Mouse (Mus musculus) heart, postnatal 25 days (tissue): Measurements from ENCODE around the gene Usp38. TPM values are rescaled to one million over a fixed set of nuclear protein-coding genes. Genes with fewer than 3 reads are reported as not detected.
A peak's percentile ranks its signal among the peaks of the same experiment; 100 is the strongest.
"Not testable (repeated sequence)": the region's sequence is repeated elsewhere in the genome, so short reads cannot be mapped to it uniquely, and the experiment has no call there.

Experiments used
- DNase-seq: peaks from one replicate; pipeline ENCODE4 v3.0.0; 2022; ENCODE audit warnings: low spot score
- intact Hi-C: fragments of 180-260 bp; cut with DNase I; formaldehyde crosslinking; loops from one replicate; pipeline ENCODE4 v1.15.1; 2025
- total RNA-seq, 2 experiments: library from RNA; stranded (reverse); gene quantifications; 2 replicates each; pipeline ENCODE4 v1.2.3; 2021

Gene Usp38
- total RNA-seq = 10 to 100 TPM; 17.2 to 18.3 TPM

- intact Hi-C loops = loop anchor here (5.0 to 10.0 kb wide), 2 partner anchors 523 to 1300 kb away; partner anchors contain the start of genes Abce1, Anapc10 and Gypa
- DNase-seq = peak; percentile 95
These were observed at the start of gene Usp38 for GRCm38 (mm10) chr8:81014789-81015699. Usp38 (minus strand) TSS chr8:81014928.

GRCm38 (mm10) chr8:81062566-81062965 is 47.8 kb upstream of the Usp38 start:
- DNase-seq = no peak
- intact Hi-C loops = no loop called here

GRCm38 (mm10) chr8:81061950-81062349 is 47.2 kb upstream of the Usp38 start:
- intact Hi-C loops = no loop called here

GRCm38 (mm10) chr8:81044201-81044600 is 29.5 kb upstream of the Usp38 start:
- intact Hi-C loops = no loop called here
- no peak for DNase-seq

More at GRCm38 (mm10) chr8:81061950-81062349, 47.2 kb upstream of the Usp38 start:
- no peak for DNase-seq

- no peak for DNase-seq
- intact Hi-C loops = no loop called here
These were observed 13.3 kb upstream of the Usp38 start for GRCm38 (mm10) chr8:81027991-81028390.

DNA sequence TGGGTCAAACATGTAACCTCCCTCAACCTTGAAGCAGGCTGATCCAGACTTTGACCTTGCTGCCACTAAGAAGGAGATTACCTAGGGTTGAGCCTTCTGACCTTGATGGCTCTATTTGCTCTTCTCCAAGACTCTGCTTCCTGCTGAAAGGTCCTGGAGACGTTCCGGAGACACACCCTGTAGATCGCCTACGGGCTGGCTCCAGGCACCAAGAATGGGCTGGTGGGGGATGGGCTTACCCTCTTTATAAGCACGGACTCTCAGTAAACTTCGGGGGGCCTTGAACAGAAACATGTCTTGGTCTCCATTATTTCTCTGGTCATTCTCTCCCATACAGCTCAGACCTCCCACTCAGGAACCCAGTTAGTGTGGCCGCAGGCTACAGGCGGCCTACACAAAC is 2.8 kb upstream of the Usp38 start:
- intact Hi-C loops = loop anchor here (10.0 kb wide), 1 partner anchor 1303 kb away; the partner anchor contains the start of genes Abce1 and Anapc10

DNA sequence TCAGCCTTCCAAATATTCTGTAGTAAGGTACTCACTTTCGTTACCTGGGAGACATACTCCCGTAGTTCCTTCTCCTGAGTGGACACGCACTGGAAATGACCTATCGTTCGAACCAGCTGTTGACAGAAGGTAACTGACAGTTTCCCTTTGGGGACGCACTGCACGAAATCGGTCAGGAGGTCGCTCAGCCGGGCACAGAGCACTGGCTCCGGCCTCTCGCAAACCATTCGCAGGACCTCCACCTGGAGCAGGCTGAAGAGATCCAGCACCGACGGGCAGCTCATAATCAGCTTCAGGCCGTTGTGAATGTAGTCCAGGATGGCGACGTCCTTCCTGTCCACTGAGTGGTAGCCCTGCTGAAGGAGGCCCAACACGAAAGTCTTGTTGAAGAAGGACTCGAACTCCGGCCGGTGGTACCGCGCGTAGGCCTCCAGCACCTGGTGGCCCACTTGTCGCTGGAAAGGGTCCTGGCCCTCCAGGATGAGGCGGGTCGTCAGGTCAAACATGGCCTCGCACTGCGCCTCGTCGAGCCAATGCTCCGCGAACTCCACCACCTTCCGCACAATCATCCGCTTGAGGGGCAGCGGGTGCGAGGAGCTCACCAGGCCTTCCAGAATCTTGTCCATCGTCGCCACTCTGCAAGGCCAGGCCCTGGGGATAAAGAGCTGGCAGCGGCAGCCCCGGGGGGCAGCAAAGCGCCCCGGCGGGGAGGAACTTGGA is 757 bp downstream of the Usp38 start:
- peak; percentile 16 for DNase-seq
- intact Hi-C loops = loop anchor here (5.0 to 10.0 kb wide), 2 partner anchors 522 to 1299 kb away; partner anchors contain the start of genes Abce1, Anapc10 and Gypa

More for the DNA sequence above, 2.8 kb upstream of the Usp38 start:
- not testable (repeated sequence) for DNase-seq

- intact Hi-C loops = loop anchor here (5.0 to 10.0 kb wide), 2 partner anchors 520 to 1298 kb away; partner anchors contain the start of genes Abce1, Anapc10 and Gypa
- no peak for DNase-seq
These were observed 2.0 kb downstream of the Usp38 start for GRCm38 (mm10) chr8:81012699-81013098.

- no peak for DNase-seq
- intact Hi-C loops = loop anchor here (5.0 to 10.0 kb wide), 2 partner anchors 520 to 1297 kb away; partner anchors contain the start of genes Abce1, Anapc10 and Gypa
These were observed 2.6 kb downstream of the Usp38 start for GRCm38 (mm10) chr8:81012031-81012560.

GRCm38 (mm10) chr8:81010386-81010785 is 4.3 kb downstream of the Usp38 start:
- intact Hi-C loops = loop anchor here (5.0 to 10.0 kb wide), 2 partner anchors 518 to 1296 kb away; partner anchors contain the start of genes Abce1, Anapc10 and Gypa
- DNase-seq = no peak

GRCm38 (mm10) chr8:81005114-81005513 is 9.6 kb downstream of the Usp38 start:
- intact Hi-C loops = no loop called here
- no peak for DNase-seq

GRCm38 (mm10) chr8:80996632-80997031 is 18.1 kb downstream of the Usp38 start:
- no peak for DNase-seq

DNA sequence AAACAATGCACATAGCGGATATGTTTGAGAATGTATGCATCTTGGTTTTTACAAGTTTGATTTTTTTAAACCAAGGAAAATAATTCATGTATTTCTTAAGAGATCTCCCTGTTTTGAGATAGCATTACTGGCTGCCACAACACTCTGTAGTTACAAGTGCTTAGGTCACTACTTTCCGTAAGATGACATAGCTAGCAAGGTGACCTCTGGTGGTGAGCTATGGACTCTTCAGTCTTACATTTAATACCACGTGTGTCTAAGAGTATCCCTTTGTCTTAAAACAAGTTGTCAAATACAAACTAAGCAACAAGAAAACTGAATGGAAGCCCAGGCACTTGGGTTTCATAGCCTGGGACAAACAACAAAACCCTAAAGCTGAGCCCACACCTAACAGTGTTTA is 22.8 kb downstream of the Usp38 start:
- intact Hi-C loops = loop anchor here (2.0 kb wide), 2 partner anchors 111 to 239 kb away; partner anchors contain the start of gene Gab1
- DNase-seq = no peak

More at GRCm38 (mm10) chr8:80996632-80997031, 18.1 kb downstream of the Usp38 start:
- intact Hi-C loops = no loop called here

DNA sequence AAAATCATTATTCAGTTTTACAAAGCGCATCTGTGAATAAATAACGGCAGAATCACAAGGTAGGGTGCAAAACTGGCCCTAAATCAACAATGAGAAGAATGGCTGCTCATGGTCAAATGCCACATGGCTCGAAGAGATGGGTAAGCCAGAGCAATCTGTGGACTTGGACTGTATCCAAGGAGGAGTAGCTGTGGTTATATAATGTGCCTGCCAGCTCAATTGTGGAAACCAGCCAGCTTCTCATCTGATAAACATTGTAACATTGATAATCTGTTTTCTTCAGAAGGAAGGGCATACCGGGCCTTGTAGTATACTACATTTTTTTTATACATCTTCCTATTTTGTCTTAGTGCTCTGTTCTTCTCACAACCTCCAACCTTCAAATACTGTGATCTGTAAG is 31.9 kb downstream of the Usp38 start:
- intact Hi-C loops = no loop called here
- no peak for DNase-seq

DNA sequence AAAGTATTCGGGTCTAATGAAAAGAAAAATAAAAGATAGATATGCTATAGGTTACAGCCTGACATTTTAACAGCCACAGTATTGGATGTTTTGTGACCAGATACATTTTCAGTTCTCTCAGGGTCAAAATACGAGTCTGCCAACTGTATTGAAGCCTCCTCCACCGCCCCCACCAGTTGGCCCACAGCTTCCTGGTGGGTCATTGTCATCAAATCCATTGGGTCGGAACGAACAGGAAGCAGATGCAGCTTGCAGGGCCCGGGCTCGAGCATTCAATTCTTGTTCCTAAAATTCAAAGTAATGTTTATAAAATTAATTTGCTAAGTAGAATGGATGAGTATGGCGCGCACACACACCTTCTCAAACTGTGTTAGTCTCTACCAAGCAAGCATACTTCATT is 33.0 kb downstream of the Usp38 start:
- intact Hi-C loops = no loop called here
- DNase-seq = no peak

DNA sequence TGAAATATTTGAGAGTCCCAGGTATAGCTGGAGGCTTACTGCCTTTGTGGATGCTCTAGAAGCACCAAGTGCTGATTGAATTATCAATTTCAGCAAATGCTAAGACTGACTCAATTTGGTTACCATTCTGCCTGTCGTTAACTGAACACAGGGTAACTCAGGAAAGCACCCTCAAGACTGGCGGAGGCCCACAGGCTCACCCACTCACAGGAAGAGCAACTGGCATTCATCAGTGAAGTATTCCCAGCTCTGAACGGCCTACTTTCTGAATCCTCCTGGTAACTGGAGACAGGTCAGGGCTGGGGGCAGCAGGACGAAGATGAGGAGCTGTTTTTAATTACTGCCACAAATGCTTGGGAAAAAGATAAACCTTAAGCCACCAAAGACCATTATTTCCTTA is 34.7 kb downstream of the Usp38 start:
- intact Hi-C loops = no loop called here
- DNase-seq = no peak

DNA sequence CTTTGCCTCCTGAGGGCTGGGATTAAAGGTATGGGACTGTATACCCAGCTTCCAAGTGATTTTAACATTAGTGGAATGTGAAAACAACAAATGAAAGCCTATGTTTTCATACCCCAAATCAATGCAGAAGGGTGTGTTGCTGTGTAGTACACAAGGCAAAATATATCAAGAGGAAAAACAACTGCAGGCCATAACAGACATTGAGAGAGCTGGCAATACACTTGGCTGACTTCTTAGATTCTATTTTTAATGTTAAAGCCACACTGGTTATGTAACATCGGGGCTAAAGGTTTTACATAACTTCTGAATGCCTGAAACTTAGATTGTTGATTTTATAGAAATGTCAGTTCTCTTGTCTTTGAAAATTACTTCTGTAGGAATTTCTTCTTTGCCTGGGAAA is 37.5 kb downstream of the Usp38 start:
- no peak for DNase-seq
- intact Hi-C loops = no loop called here

DNA sequence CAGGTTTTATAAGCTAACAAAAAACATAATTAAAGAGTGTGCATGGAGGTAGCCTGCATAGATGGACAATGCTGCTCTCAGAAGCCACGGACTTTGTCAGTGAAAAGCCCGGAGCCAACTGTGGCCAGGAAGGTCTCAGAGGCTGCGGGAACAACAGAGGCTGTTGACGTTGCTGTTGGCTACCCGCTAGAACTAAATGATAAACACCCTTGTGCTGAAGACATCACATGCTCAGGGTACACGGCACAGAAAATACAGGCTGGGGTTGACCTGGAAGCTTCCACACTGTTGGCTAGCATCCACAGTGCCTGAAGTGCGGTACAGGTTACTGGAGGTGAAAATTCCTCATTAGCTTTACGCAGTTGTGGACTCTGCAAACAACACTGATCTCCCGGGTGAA is 43.6 kb downstream of the Usp38 start:
- intact Hi-C loops = no loop called here
- DNase-seq = no peak

DNA sequence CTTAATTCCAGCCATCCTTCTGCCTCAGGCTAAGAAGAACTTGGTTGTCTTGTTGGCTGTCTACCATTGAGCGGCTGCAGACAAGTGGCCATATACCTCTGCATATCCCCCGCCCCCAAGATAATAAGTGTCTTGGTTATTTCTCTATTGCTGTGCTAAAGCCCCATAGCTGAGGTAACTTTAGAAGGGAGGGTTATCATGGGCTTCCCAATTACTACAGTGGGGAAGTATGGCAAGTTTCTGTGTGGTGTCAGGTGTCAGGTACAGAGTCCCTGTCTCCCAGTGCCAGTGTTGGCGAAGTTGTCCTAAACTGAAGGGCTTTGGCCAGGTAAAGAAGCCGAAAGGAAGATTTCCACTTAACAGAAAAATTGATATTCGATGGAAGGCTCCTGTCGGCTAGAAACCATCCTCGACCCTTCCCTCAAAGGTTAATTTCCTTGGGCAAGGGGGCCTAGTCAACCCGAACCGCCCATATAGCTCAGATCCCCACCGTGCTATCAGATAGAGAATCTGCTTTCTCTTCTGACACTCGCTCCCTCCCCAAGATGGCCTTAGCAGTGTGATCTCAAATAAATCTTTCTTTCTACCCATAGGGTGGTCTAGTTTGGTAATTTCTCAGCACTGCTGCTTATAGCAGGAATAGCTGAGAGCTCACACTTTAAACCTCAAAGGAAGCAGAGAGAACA is 44.6 kb downstream of the Usp38 start:
- intact Hi-C loops = no loop called here
- DNase-seq = no peak
